Mouse (Mus musculus): Measurements from ENCODE around the gene Ldhb. TPM values are rescaled to one million over a fixed set of nuclear protein-coding genes. Genes with fewer than 3 reads are reported as not detected.

Ldhb gene
- total and polyA plus RNA-seq, 3 experiments, result 39.7 to 343 (median 222) TPM

Other genes with a start within 250 kb of the Ldhb start
- not detected for gene Iapp, start 209.5 kb downstream of the Ldhb start, total RNA-seq (2021)
- gene Iapp, start 209.5 kb downstream of the Ldhb start, polyA plus RNA-seq (2012; rRNA removed), result not detected in 2 replicates
- not detected for gene Slco1a5, start 185.0 kb downstream of the Ldhb start, total RNA-seq (2021)
- not detected in 2 replicates for gene Slco1a5, start 185.0 kb downstream of the Ldhb start, polyA plus RNA-seq (2012; rRNA removed)
- gene Pyroxd1, start 162.3 kb downstream of the Ldhb start, total RNA-seq (2021), result 10 to 100 TPM in 1 of 2 experiments, 1 to 10 TPM in 1; 7.7 to 12.3 TPM
- 2.7 and 3.5 TPM in 2 replicates for gene Pyroxd1, start 162.3 kb downstream of the Ldhb start, polyA plus RNA-seq (2012; rRNA removed)
- 10 to 100 TPM in 1 of 2 experiments, 1 to 10 TPM in 1; 9.6 to 16.1 TPM for gene Recql, start 120.9 kb downstream of the Ldhb start, total RNA-seq (2021)
- 1.5 and 2.1 TPM in 2 replicates for gene Recql, start 120.9 kb downstream of the Ldhb start, polyA plus RNA-seq (2012; rRNA removed)
- 10 to 100 TPM; 38.1 to 39.1 TPM for gene Golt1b, start 120.7 kb downstream of the Ldhb start, total RNA-seq (2021)
- gene Golt1b, start 120.7 kb downstream of the Ldhb start, polyA plus RNA-seq (2012; rRNA removed), result 2.6 and 3.7 TPM in 2 replicates
- under 1 TPM; 0.17 to 0.49 TPM for gene Spx, start 94.5 kb downstream of the Ldhb start, total RNA-seq (2021)
- gene Spx, start 94.5 kb downstream of the Ldhb start, polyA plus RNA-seq (2012; rRNA removed), result 0.30 and 0.42 TPM in 2 replicates
- gene Gys2, start 34.8 kb downstream of the Ldhb start, total RNA-seq (2021), result 10 to 100 TPM in 1 of 2 experiments, 1 to 10 TPM in 1; 9.8 to 18.5 TPM
- 2.5 and 3.0 TPM in 2 replicates for gene Gys2, start 34.8 kb downstream of the Ldhb start, polyA plus RNA-seq (2012; rRNA removed)
- gene Kcnj8, start 63.7 kb upstream of the Ldhb start, total RNA-seq (2021), result 10 to 100 TPM in 1 of 2 experiments, 1 to 10 TPM in 1; 6.4 to 12.1 TPM
- 5.6 and 7.6 TPM in 2 replicates for gene Kcnj8, start 63.7 kb upstream of the Ldhb start, polyA plus RNA-seq (2012; rRNA removed)
- gene Abcc9, start 194.4 kb upstream of the Ldhb start, total RNA-seq (2021), result 10 to 100 TPM; 13.7 to 17.3 TPM
- gene Abcc9, start 194.4 kb upstream of the Ldhb start, polyA plus RNA-seq (2012; rRNA removed), result 1.9 and 3.1 TPM in 2 replicates
- gene Cmas, start 248.7 kb upstream of the Ldhb start, total RNA-seq (2021), result 10 to 100 TPM; 30.5 to 30.8 TPM
- gene Cmas, start 248.7 kb upstream of the Ldhb start, polyA plus RNA-seq (2012; rRNA removed), result 4.4 and 11.0 TPM in 2 replicates

Data from adrenal gland, adult 2 months (tissue).